Mouse (Mus musculus) MEL (cell line): ENCODE results near the gene Robo3. TPM values are rescaled to one million over a fixed set of nuclear protein-coding genes. Genes with fewer than 3 reads are reported as not detected.

Experiments
- DNase-seq: peaks from one replicate; pipeline ENCODE4 v3.0.0; 2011; ENCODE audit warnings: low read depth, low spot score
- H3K27ac ChIP-seq: 2 replicates; pipeline ENCODE4 v1.5.1; 2012; ENCODE audit warnings: low read depth, mild to moderate bottlenecking, control low read depth, low read length, moderate library complexity; ENCODE audit not compliant: control insufficient read depth
- H3K27me3 ChIP-seq, 2 experiments: fragments of 150-350 bp in 1 of 2; sonication (generic) in 1 of 2; 2 replicates each; pipeline ENCODE4 v1.6.1; 2012; ENCODE audit warnings: low read length in 2 of 2, mild to moderate bottlenecking in 2 of 2, improper control_type of control experiment in 1 of 2, moderate library complexity in 1 of 2; ENCODE audit not compliant: insufficient read depth in 2 of 2, control insufficient read depth in 1 of 2
- H3K36me3 ChIP-seq, 2 experiments: 2 replicates each; pipeline ENCODE4 v1.6.1; 2012 to 2014; ENCODE audit warnings: low read length in 2 of 2, improper control_type of control experiment in 1 of 2, inconsistent platforms in 1 of 2, mild to moderate bottlenecking in 1 of 2; ENCODE audit not compliant: insufficient read depth in 2 of 2, control insufficient read depth in 1 of 2
- H3K4me1 ChIP-seq, 2 experiments: fragments of 150-350 bp in 1 of 2; sonication (generic) in 1 of 2; 2 replicates each; pipeline ENCODE4 v1.6.1; 2012; ENCODE audit warnings: low read length in 2 of 2, improper control_type of control experiment in 1 of 2, mild to moderate bottlenecking in 1 of 2; ENCODE audit not compliant: insufficient read depth in 2 of 2, control insufficient read depth in 1 of 2
- H3K4me3 ChIP-seq, 2 experiments: fragments of 150-350 bp in 1 of 2; sonication (generic) in 1 of 2; 2 replicates each; pipeline ENCODE4 v1.5.1; 2012; ENCODE audit warnings: low read depth in 2 of 2, low read length in 2 of 2, mild to moderate bottlenecking in 2 of 2, moderate library complexity in 2 of 2, control low read depth in 1 of 2, improper control_type of control experiment in 1 of 2; ENCODE audit not compliant: control insufficient read depth in 1 of 2, insufficient read depth in 1 of 2
- H3K79me2 ChIP-seq: 2 replicates; pipeline ENCODE4 v1.6.1; 2012; ENCODE audit warnings: mild to moderate bottlenecking, low read length, moderate library complexity; ENCODE audit not compliant: control insufficient read depth, poor library complexity, insufficient read depth
- H3K9ac ChIP-seq: 2 replicates; pipeline ENCODE4 v1.6.1; 2012; ENCODE audit warnings: low read depth, mild to moderate bottlenecking, control low read depth, low read length, moderate library complexity; ENCODE audit not compliant: control insufficient read depth, poor library complexity, severe bottlenecking
- H3K9me3 ChIP-seq: fragments of 150-350 bp; sonication (generic); replicated peaks from 2 replicates; pipeline ENCODE4 v1.6.1; 2012; ENCODE audit warnings: mild to moderate bottlenecking, low read length, improper control_type of control experiment, moderate library complexity; ENCODE audit not compliant: insufficient read depth
- BHLHE40 ChIP-seq: IDR thresholded peaks from 2 replicates; pipeline ENCODE4 v1.6.1; 2012; ENCODE audit warnings: low read depth, mild to moderate bottlenecking, inconsistent platforms, low read length, improper control_type of control experiment, borderline replicate concordance
- ELF1 ChIP-seq: IDR thresholded peaks from 2 replicates; pipeline ENCODE4 v1.6.1; 2014; ENCODE audit warnings: low read depth, mild to moderate bottlenecking, inconsistent platforms, low read length, improper control_type of control experiment, moderate library complexity
- EP300 ChIP-seq, 2 experiments: IDR thresholded peaks; 2 replicates each; pipeline ENCODE4 v1.6.1; 2011; ENCODE audit warnings: improper control_type of control experiment in 2 of 2, low read length in 2 of 2, low read depth in 1 of 2, mild to moderate bottlenecking in 1 of 2
- HCFC1 ChIP-seq: IDR thresholded peaks from 2 replicates; pipeline ENCODE4 v1.6.1; 2012; ENCODE audit warnings: low read depth, mild to moderate bottlenecking, inconsistent platforms, low read length, improper control_type of control experiment, moderate library complexity
- JUND ChIP-seq: IDR thresholded peaks from 2 replicates; pipeline ENCODE4 v1.6.1; 2011; ENCODE audit warnings: low read depth, mild to moderate bottlenecking, improper control_type of control experiment, low read length
- KAT2A ChIP-seq: conservative IDR thresholded peaks from 2 replicates; pipeline ENCODE4 v1.6.1; 2012; ENCODE audit warnings: low read depth, low read length, improper control_type of control experiment, inconsistent platforms
- MAX ChIP-seq: IDR thresholded peaks from 2 replicates; pipeline ENCODE4 v1.6.1; 2011; ENCODE audit warnings: low read length, improper control_type of control experiment
- MAZ ChIP-seq: IDR thresholded peaks from 2 replicates; pipeline ENCODE4 v1.6.1; 2012; ENCODE audit warnings: low read depth, mild to moderate bottlenecking, inconsistent platforms, low read length, improper control_type of control experiment
- MEF2A ChIP-seq: IDR thresholded peaks from 2 replicates; pipeline ENCODE4 v1.6.1; 2014; ENCODE audit warnings: low read depth, mild to moderate bottlenecking, inconsistent platforms, low read length, improper control_type of control experiment; ENCODE audit not compliant: poor library complexity, insufficient replicate concordance, severe bottlenecking; ENCODE audit errors: extremely low read depth
- MYC ChIP-seq: IDR thresholded peaks from 2 replicates; pipeline ENCODE4 v1.6.1; 2011; ENCODE audit warnings: low read depth, mild to moderate bottlenecking, low read length, improper control_type of control experiment, moderate library complexity
- NRF1 ChIP-seq: IDR thresholded peaks from 2 replicates; pipeline ENCODE4 v1.6.1; 2014; ENCODE audit warnings: low read depth, mild to moderate bottlenecking, inconsistent platforms, low read length, improper control_type of control experiment, moderate library complexity; ENCODE audit not compliant: poor library complexity, insufficient read depth, severe bottlenecking
- POLR2AphosphoS2 ChIP-seq: IDR thresholded peaks from 2 replicates; pipeline ENCODE4 v1.6.1; 2011; ENCODE audit warnings: low read length, improper control_type of control experiment
- RAD21 ChIP-seq: IDR thresholded peaks from 2 replicates; pipeline ENCODE4 v1.6.1; 2011; ENCODE audit warnings: mild to moderate bottlenecking, low read depth, low read length, improper control_type of control experiment
- RCOR1 ChIP-seq: IDR thresholded peaks from 2 replicates; pipeline ENCODE4 v1.6.1; 2012; ENCODE audit warnings: low read depth, mild to moderate bottlenecking, inconsistent platforms, low read length, improper control_type of control experiment
- SIN3A ChIP-seq: IDR thresholded peaks from 2 replicates; pipeline ENCODE4 v1.6.1; 2012; ENCODE audit warnings: low read length, improper control_type of control experiment, inconsistent platforms
- TAL1 ChIP-seq: IDR thresholded peaks from 2 replicates; pipeline ENCODE4 v1.6.1; 2012; ENCODE audit warnings: mild to moderate bottlenecking, inconsistent platforms, low read length, moderate library complexity, mixed read lengths
- TBP ChIP-seq: IDR thresholded peaks from 2 replicates; pipeline ENCODE4 v1.8.0; 2011; ENCODE audit warnings: low read depth, low read length, improper control_type of control experiment
- TCF12 ChIP-seq: IDR thresholded peaks from 2 replicates; pipeline ENCODE4 v1.6.1; 2014; ENCODE audit warnings: low read depth, mild to moderate bottlenecking, inconsistent platforms, low read length, improper control_type of control experiment, moderate library complexity
- UBTF ChIP-seq: IDR thresholded peaks from 2 replicates; pipeline ENCODE4 v1.6.1; 2012; ENCODE audit warnings: low read depth, mild to moderate bottlenecking, inconsistent platforms, low read length, improper control_type of control experiment, moderate library complexity, borderline replicate concordance; ENCODE audit not compliant: insufficient read depth
- USF1 ChIP-seq: IDR thresholded peaks from 2 replicates; pipeline ENCODE4 v1.6.1; 2014; ENCODE audit warnings: low read depth, mild to moderate bottlenecking, inconsistent platforms, low read length, improper control_type of control experiment, moderate library complexity
- ZKSCAN1 ChIP-seq: IDR thresholded peaks from 2 replicates; pipeline ENCODE4 v1.6.1; 2012; ENCODE audit warnings: low read depth, mild to moderate bottlenecking, inconsistent platforms, low read length, improper control_type of control experiment, moderate library complexity
- ZNF384 ChIP-seq: IDR thresholded peaks from 2 replicates; pipeline ENCODE4 v1.6.1; 2012; ENCODE audit warnings: low read depth, mild to moderate bottlenecking, inconsistent platforms, low read length, improper control_type of control experiment
- polyA plus RNA-seq, 2 experiments: library from polyadenylated mRNA; stranded (reverse) in 1 of 2; unstranded in 1 of 2; fragments of >175 nt in 1 of 2; fragments of >200 nt in 1 of 2; gene quantifications; 2 replicates each; pipeline versions ENCODE4 v1.2.1 to v1.2.4; 2012; ENCODE audit warnings: low replicate concordance in 2 of 2, low read depth in 1 of 2; ENCODE audit not compliant: insufficient read length in 2 of 2, insufficient read depth in 1 of 2, missing spikeins in 1 of 2
- total RNA-seq: library from RNA; depleted of rRNA; stranded (reverse); fragments of 300-350 nt; gene quantifications from 2 replicates; pipeline ENCODE4 v1.2.3, GENCODE M21; 2012

The Robo3 gene
- total and polyA plus RNA-seq, 3 experiments, result not detected

- no peak overlapping the region for H3K4me3 ChIP-seq
- TF ChIP-seq MEF2A (no peak), BHLHE40 (no peak), HCFC1 (no peak), RCOR1 (no peak)
- no peak for DNase-seq
- H3K9me3 ChIP-seq, result no peaks in the 10 kb centered on the region
- no peak overlapping the region for H3K27ac ChIP-seq
- H3K36me3 ChIP-seq, result no peaks in the 10 kb centered on the region
- no peak overlapping the region for H3K9ac ChIP-seq
- peaks cover 19 to 34% of the 10 kb centered on the region in 2 experiments for H3K27me3 ChIP-seq
- no peaks in the 10 kb centered on the region for H3K79me2 ChIP-seq
- no peaks in the 10 kb centered on the region for H3K4me1 ChIP-seq
These were observed 23.2 kb downstream of the Robo3 start for GRCm38 (mm10) chr9:37409698-37410445.

- H3K36me3 ChIP-seq, result no peaks in the 10 kb centered on the region
- H3K79me2 ChIP-seq, result no peaks in the 10 kb centered on the region
- H3K9me3 ChIP-seq, result no peaks in the 10 kb centered on the region
- H3K4me3 ChIP-seq, result no peak overlapping the region
- H3K4me1 ChIP-seq, result no peaks in the 10 kb centered on the region
- peaks cover 13 to 25% of the 10 kb centered on the region in 2 experiments for H3K27me3 ChIP-seq
- DNase-seq, result no peak
- no peak for TF ChIP-seq RAD21
- no peak for TF ChIP-seq MYC
- TF ChIP-seq ELF1, result no peak
- TF ChIP-seq TCF12, result no peak
- no peak for TF ChIP-seq TBP
- TF ChIP-seq EP300 (IDR thresholded peaks at IDR 0.05; ENCODE audit: low read depth in 1 of 2, low read length in 2 of 2), result no peak
- no peak for TF ChIP-seq SIN3A
- no peak for TF ChIP-seq MAX
- no peak for TF ChIP-seq USF1
- TF ChIP-seq RCOR1, result no peak
- no peak for TF ChIP-seq KAT2A
- no peak for TF ChIP-seq ZNF384
- no peak for TF ChIP-seq UBTF
- no peak for TF ChIP-seq JUND
- no peak for TF ChIP-seq NRF1
- no peak for TF ChIP-seq ZKSCAN1
- TF ChIP-seq TAL1, result no peak
- TF ChIP-seq POLR2AphosphoS2, result no peak
- TF ChIP-seq MAZ, result no peak
- TF ChIP-seq HCFC1, result no peak
- H3K9ac ChIP-seq, result no peak overlapping the region
- H3K27ac ChIP-seq, result no peak overlapping the region
These were observed 25.1 kb downstream of the Robo3 start for GRCm38 (mm10) chr9:37407850-37408502.
